Mouse (Mus musculus): ENCODE data around the gene Znhit1. TPM values are rescaled to one million over a fixed set of nuclear protein-coding genes. Genes with fewer than 3 reads are reported as not detected.

Znhit1 gene
- total RNA-seq, 2 experiments from 2014 or later: 90.8 to 93.9 TPM

Small RNA genes within 50 kb of the gene (microRNA-seq; reads per million reads assigned to microRNA genes)
- 196 reads per million, percentile 57 among the genes with 10 or more reads in this experiment for gene Mir702

Other genes with a start within 250 kb of the Znhit1 start
- 10 to 100 TPM; 28.0 to 28.6 TPM for gene Col26a1, start 104.8 kb downstream of the Znhit1 start, total RNA-seq (2021)
- 10 to 100 TPM; 51.2 to 56.2 TPM for gene Ift22, start 79.9 kb downstream of the Znhit1 start, total RNA-seq (2021)
- 100 to 1,000 TPM; 193 to 195 TPM for gene Fis1, start 34.7 kb downstream of the Znhit1 start, total RNA-seq (2021)
- under 1 TPM; 0.46 to 0.54 TPM for gene Cldn15, start 21.4 kb downstream of the Znhit1 start, total RNA-seq (2021)
- 10 to 100 TPM; 46.7 to 52.1 TPM for gene Plod3, start 1.0 kb downstream of the Znhit1 start, total RNA-seq (2021)
- 10 to 100 TPM; 48.5 to 78.9 TPM for gene Vgf, start 38.4 kb upstream of the Znhit1 start, total RNA-seq (2021)
- gene Ap1s1, start 58.1 kb upstream of the Znhit1 start, total RNA-seq (2021): 100 to 1,000 TPM; 193 to 208 TPM
- under 1 TPM; 0.60 TPM for gene Serpine1, start 84.2 kb upstream of the Znhit1 start, total RNA-seq (2021)
- 1 to 10 TPM; 4.1 to 5.6 TPM for gene Trim56, start 128.2 kb upstream of the Znhit1 start, total RNA-seq (2021)
- gene Muc3, start 161.3 kb upstream of the Znhit1 start, total RNA-seq (2021): not detected
- 1 to 10 TPM in 1 of 2 experiments, under 1 TPM in 1; 0.60 to 1.5 TPM for gene Muc3a, start 224.4 kb upstream of the Znhit1 start, total RNA-seq (2021)